Mouse (Mus musculus) liver, adult 2 months (tissue): Measurements from ENCODE around the gene Cdkn2b.

Experiments
- CTCF ChIP-seq: fragments of 200-500 bp; IDR thresholded peaks from 2 replicates; pipeline ENCODE4 v1.5.1; 2011; ENCODE audit warnings: low read depth, low read length, control low read depth
- POLR2A ChIP-seq: fragments of 200-500 bp; IDR thresholded peaks from 2 replicates; pipeline ENCODE4 v1.6.1; 2011; ENCODE audit warnings: low read length, control low read depth; ENCODE audit not compliant: insufficient read depth; ENCODE audit errors: extremely low read depth

DNA sequence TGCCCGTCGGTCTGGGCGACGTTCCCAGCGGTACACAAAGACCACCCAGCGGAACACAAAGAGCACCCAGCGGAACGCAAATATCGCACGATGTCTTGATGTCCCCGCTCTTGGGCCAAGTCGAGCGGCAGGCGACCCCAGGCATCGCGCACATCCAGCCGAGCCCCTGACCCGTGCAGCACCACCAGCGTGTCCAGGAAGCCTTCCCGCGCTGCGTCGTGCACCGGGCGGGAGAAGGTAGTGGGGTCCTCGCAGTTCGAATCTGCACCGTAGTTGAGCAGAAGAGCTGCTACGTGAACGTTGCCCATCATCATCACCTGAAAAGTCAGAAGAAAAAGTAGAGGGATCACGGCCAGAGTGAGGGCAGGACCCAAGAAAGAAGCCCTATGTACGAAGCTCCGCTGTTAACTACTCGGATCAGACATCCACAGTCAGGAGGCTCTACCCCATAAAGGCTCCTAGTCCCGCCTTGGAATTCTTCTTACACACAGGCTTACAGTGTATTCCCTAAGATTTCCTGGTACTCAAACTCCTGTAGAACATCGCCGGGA lies 34.1 kb downstream of the Cdkn2b start:
- TF ChIP-seq CTCF (no peak), POLR2A (no peak)
